Mouse (Mus musculus) ES-E14 (cell line): ENCODE results near the gene Mctp1.

Experiments used
- CHD2 ChIP-seq: IDR thresholded peaks from 2 replicates; pipeline ENCODE4 v1.6.1; 2014; ENCODE audit warnings: mild to moderate bottlenecking, low read depth, low read length, inconsistent platforms
- HCFC1 ChIP-seq: IDR thresholded peaks from 2 replicates; pipeline ENCODE4 v1.6.1; 2012; ENCODE audit warnings: low read length, inconsistent platforms, borderline replicate concordance; ENCODE audit not compliant: insufficient read depth
- MAFK ChIP-seq: IDR thresholded peaks from 2 replicates; pipeline ENCODE4 v1.6.1; 2014; ENCODE audit warnings: mild to moderate bottlenecking, low read depth, low read length, inconsistent platforms; ENCODE audit not compliant: insufficient read depth
- ZC3H11A ChIP-seq: IDR thresholded peaks from 2 replicates; pipeline ENCODE4 v1.6.1; 2012; ENCODE audit warnings: low read depth, mild to moderate bottlenecking, inconsistent platforms, low read length, borderline replicate concordance
- ZNF384 ChIP-seq: IDR thresholded peaks from 2 replicates; pipeline ENCODE4 v1.6.1; 2012; ENCODE audit warnings: low read depth, low read length, inconsistent platforms

DNA sequence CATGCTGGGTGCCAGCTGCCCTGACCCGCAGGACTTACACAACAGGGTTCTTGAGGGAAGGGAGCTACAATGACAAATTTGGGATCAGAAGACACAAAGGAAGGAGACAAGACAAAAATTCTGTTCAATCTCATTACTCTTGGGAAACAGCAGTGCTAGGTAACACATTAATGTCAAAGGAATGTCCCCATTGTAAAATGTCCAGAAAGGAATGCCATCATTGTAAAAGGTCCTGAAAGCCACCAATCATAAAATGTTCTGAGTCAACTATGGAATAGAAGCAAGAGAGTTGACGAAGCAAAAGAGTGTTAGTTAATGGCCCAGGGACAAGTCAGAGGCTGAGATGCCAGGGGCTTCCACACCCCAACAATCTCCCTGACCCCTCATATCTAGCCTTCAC lies 145.6 kb downstream of the Mctp1 start:
- TF ChIP-seq CHD2 (no peak), HCFC1 (no peak), MAFK (no peak), ZC3H11A (no peak), ZNF384 (no peak)
